Mouse (Mus musculus): Measurements from ENCODE around the gene Bsg. TPM values are rescaled to one million over a fixed set of nuclear protein-coding genes. Genes with fewer than 3 reads are reported as not detected.

The Bsg gene
- polyA plus RNA-seq, 1 experiment from 2014 or later, result 691 TPM

DNA sequence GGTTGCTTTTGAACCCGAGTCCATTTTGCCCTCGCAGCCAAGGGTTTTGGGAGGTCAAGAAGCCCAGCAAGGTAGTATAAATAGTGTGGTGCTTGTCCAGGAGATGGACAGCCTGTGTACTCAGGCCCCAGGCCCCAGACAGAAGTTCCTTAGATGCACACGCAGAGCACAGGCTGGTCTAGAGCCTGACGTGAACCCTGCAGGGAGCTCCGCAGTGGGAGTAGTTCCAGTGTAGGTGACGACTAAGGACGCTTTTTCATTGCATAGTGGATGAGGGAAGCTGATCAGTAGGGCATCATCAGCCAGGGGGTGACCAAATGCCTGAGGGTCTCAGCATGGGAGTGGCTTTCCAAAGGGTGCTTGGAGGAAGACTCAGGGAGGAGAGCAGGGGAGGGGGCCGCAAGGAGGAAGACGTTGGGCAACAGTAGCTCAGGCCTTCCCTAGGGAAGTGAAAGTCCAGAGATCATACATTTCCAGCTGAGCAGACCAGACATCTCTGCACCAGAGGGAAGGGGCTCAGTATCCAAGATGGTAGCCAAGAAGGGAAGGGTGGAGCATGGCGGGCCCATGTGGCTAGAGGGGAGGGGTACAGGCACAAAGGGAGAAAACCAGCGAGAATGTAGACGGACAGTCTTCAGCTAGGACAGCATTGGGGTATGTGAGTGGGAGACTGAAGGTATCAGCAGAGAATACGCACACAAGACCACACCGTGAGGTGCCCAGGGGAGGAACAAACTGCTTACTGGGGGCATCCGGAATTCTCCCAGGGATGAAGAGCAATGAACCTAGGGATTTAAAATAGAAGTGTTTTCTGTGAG lies 34.0 kb upstream of the Bsg start:
- WGBS, result 35% methylated on average over 15 of the region's 15 CpGs
- no peaks in the 10 kb centered on the region for H3K27me3 ChIP-seq
- H3K4me2 ChIP-seq (replicated peaks), result peak overlapping the region; percentile 91
- H3K9me3 ChIP-seq, result no peaks in the 10 kb centered on the region
- H3K36me3 ChIP-seq, result 0 out of 2 replicates have a peak, but pooled peaks cover 7% of the 10 kb centered on the region
- peak overlapping the region; percentile 94 for H3K27ac ChIP-seq
- H3K9ac ChIP-seq, result peak overlapping the region; percentile 78
- H3K4me1 ChIP-seq, result peaks cover 13% of the 10 kb centered on the region
- peak overlapping the region; percentile 85 for H3K4me3 ChIP-seq
- peak; percentile 6; the same call in 1 of the 2 replicates for ATAC-seq (ENCODE audit: insufficient number of reproducible peaks, insufficient read depth, low FRiP score, low TSS enrichment)

DNA sequence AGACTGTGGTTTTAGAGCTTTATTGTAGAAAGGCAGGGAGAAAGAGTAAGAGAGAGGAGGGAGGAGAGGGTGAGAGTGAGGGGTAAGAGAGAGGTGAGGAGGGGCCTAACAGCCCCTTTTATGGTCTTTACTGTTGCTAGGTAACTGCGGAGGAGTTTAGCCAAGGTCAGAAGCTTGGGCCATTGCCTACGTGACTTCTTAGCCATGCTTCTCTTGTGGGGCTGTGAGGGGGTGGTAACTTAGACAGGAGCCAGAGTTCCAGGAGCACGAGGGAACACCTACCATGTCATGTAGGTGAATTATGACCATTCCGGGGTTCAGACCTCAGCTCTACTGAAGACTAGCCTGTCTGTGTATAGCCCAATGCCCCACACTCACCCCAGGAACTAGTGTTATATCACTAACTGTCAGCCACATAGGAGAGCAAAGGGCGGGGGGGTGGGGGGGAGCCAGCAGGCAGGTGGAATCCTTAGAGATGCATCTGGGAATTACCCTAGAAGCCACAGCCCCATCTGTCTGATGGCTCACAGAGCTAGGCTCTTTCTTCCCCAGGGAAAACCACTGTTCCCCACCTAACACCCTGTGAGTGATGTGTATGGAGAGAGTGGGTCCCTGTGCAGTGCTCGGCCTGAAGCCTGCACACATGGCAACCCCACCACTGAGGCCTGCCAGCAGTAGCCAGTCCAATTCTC lies 32.7 kb upstream of the Bsg start:
- H3K27ac ChIP-seq, result no peak overlapping the region

DNA sequence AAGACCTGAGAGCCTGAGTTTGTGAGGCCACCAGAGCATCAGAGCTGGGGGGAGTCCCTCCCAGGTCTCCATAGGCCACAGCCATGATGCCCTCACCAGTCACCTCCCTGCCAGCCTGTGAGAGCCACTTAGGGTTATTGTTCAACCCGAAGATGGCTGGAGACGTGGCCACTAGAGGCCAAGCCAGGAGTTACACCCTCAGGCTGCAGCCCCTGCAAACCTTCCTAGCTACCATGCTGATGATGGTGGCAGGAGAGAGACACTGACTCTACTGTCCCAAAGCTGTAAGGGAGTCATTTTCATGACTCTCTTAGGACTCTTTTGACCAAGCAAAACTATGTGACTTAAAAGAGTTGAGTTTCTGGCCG lies 32.2 kb upstream of the Bsg start:
- Histone ChIP-seq H3K9ac (no peak overlapping the region), H3K4me3 (no peak overlapping the region)

More for the DNA sequence above, 32.7 kb upstream of the Bsg start:
- peaks cover 13% of the 10 kb centered on the region for H3K4me1 ChIP-seq
- ATAC-seq (ENCODE audit: insufficient number of reproducible peaks, insufficient read depth, low FRiP score, low TSS enrichment), result no peak
- no peak overlapping the region for H3K9ac ChIP-seq
- no peak overlapping the region for H3K4me3 ChIP-seq
- no peak overlapping the region; the same call in 1 of the 2 replicates for H3K4me2 ChIP-seq (replicated peaks)
- H3K9me3 ChIP-seq, result no peaks in the 10 kb centered on the region
- H3K36me3 ChIP-seq, result peaks cover 15% of the 10 kb centered on the region
- no peaks in the 10 kb centered on the region for H3K27me3 ChIP-seq
- 80% methylated on average over 6 of the region's 6 CpGs for WGBS

DNA sequence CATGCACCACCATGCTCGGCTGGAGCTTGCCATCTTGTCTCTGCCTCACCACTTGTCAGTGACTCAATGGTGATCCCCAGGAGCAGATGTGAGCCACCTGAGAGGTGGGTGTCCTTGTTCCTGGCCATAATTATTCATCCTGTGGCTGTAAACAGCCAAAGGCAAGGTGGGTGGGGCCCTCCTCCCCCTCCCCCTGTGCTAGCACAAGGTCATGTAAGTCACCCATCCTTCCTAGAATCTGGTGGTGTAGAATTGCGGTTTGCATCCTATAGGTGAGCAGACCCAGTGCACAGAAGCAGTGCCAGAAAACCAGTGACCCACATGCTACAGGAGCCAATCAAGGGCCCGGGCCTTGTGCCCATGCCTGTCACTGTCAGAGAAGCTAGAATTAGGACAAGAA lies 31.2 kb upstream of the Bsg start:
- H3K9me3 ChIP-seq, result no peaks in the 10 kb centered on the region
- 90% methylated on average over 3 of the region's 3 CpGs for WGBS
- no peaks in the 10 kb centered on the region for H3K27me3 ChIP-seq
- ATAC-seq (ENCODE audit: insufficient number of reproducible peaks, insufficient read depth, low FRiP score, low TSS enrichment), result no peak
- no peak overlapping the region for H3K4me3 ChIP-seq
- no peak overlapping the region for H3K27ac ChIP-seq
- no peak overlapping the region for H3K4me2 ChIP-seq (replicated peaks)
- H3K36me3 ChIP-seq, result peaks cover 15% of the 10 kb centered on the region
- H3K4me1 ChIP-seq, result peaks cover 13% of the 10 kb centered on the region
- H3K9ac ChIP-seq, result no peak overlapping the region

More for the DNA sequence above, 32.2 kb upstream of the Bsg start:
- WGBS, result 66% methylated on average over 3 of the region's 3 CpGs
- peaks cover 13% of the 10 kb centered on the region for H3K4me1 ChIP-seq
- peaks cover 15% of the 10 kb centered on the region for H3K36me3 ChIP-seq
- no peaks in the 10 kb centered on the region for H3K9me3 ChIP-seq
- no peak for ATAC-seq (ENCODE audit: insufficient number of reproducible peaks, insufficient read depth, low FRiP score, low TSS enrichment)
- no peak overlapping the region for H3K27ac ChIP-seq
- no peak overlapping the region; the same call in 1 of the 2 replicates for H3K4me2 ChIP-seq (replicated peaks)
- no peaks in the 10 kb centered on the region for H3K27me3 ChIP-seq

DNA sequence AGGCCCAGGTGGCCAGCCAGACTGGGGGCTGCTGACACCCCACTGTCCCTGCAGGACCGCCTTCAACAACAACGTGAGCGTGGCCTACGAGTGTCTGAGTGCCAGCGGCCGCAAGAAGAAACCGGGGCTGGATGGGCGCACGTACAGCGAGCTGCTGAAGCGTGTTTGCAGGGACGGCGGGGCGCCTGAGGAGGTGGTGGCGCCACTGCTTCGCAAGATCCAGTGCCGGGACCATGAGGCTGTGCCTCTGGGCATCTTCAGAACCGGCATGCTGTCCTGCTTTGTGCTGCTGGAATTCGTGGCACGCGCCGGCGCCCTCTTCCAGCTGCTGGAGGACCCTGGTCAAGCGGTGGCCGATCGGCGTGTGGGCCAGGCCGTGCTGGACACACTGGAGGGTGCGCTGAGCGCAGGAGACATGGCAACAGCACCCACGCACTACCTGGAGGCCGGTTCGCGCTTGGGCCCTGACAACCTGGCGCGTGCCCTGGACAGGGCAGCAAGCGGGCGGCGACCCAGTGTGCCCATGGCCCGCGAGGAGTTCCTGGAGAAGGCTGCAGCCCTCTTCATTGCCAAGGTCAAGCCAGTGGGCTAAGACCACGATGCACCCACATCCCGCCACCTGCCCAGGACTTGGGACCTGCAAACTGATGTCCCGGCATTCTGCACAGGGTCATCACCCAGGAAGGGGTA lies 28.8 kb upstream of the Bsg start:
- Histone ChIP-seq H3K9ac (no peak overlapping the region), H3K9me3 (no peaks in the 10 kb centered on the region), H3K4me2 (replicated peaks) (no peak overlapping the region), H3K27ac (no peak overlapping the region), H3K4me3 (no peak overlapping the region), H3K27me3 (no peaks in the 10 kb centered on the region), H3K36me3 (peaks cover 15% of the 10 kb centered on the region), H3K4me1 (peaks cover 8% of the 10 kb centered on the region)
- 52% methylated on average over 44 of the region's 44 CpGs for WGBS
- ATAC-seq (ENCODE audit: insufficient number of reproducible peaks, insufficient read depth, low FRiP score, low TSS enrichment), result no peak

DNA sequence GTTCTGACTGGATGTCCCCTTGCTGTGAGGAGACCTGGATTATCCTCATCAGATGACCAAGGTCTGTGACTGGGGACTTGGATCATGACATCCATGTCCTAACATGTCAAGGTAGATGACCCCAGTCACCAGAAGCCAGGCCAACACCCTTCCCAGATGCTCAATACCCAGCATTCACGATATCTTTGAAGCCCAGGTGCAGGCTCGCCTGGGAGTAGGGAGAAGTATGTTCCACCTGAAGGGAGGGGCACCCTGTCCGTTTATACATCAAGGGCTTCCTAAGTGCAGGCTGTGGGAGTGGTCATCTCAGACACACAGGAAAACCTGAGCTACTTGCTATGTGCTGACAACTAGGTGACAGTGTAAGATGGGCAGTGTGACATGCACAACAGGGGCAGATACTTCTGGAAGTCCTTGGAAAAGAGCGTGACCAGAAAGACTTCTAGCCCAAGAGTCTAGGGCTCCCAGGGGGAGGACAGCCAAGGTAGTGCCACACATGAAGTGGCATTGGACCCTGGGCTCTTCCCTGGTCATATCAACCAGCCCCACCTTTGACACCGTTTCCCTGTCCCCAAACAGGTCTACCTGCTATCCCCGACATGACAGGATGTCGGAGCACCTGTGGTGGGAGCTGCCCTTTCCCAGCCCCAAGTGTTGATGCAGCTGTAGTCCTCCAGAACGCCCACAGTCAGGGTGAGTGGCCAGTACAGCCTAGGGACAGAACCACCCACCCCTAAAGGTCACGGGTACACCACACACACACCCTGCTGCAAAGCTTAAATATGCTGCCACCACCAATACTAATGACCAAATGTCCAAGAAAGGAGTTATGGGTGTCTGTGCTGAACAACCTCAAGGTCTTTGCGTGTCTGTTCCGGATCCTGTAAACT lies 23.4 kb upstream of the Bsg start:
- peak; percentile 1; the same call in 1 of the 2 replicates for ATAC-seq (ENCODE audit: insufficient number of reproducible peaks, insufficient read depth, low FRiP score, low TSS enrichment)
- Histone ChIP-seq H3K4me1 (peaks cover 15% of the 10 kb centered on the region), H3K9me3 (no peaks in the 10 kb centered on the region), H3K36me3 (peaks cover 21% of the 10 kb centered on the region), H3K27ac (peak overlapping the region; percentile 80), H3K4me2 (replicated peaks) (peak overlapping the region; percentile 63), H3K27me3 (no peaks in the 10 kb centered on the region), H3K9ac (peak overlapping the region; percentile 36; the same call in 1 of the 2 replicates), H3K4me3 (peak overlapping the region; percentile 84)
- 41% methylated on average over 11 of the region's 11 CpGs for WGBS

DNA sequence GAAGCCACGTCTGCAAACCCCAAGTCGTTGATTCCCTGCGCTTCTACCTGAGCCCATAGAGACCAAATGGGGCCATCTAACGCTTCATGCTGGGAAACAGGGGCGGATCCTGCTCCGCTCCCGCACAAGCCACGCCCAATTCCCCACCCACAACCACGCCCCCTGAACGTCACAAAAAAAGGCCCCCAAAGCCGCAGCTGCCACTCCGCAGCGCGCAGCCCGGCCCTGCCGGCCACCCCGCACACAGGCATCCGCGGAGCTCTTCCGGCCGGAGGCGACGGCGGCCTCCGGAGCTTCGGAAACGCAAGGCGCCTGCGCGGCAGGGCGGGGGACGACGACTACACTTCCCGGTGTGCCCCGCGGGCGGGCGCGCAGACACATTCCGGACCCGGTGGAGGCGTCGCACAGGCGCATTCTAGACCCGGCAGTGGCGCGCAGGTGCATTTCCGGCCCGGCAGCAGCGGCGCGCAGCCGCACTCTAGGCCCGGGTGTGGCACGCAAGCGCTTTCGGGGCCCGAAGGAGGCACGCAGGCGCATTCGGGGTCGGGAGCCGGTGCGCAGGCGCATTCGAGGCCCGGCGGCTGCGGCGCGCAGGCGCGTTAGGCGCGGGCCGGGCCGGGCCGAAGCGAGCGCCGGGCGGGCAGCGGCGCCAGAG lies 22.6 kb upstream of the Bsg start, which contains the start of gene Cdc34:
Cdc34 (plus strand) TSS at position 605 of the 655 bp plus-strand sequence.
- under 1% methylated on average over 66 of the region's 84 CpGs for WGBS
- peak; percentile 92 for ATAC-seq (ENCODE audit: insufficient number of reproducible peaks, insufficient read depth, low FRiP score, low TSS enrichment)
- Histone ChIP-seq H3K27ac (peak within 1 kb of the TSS; percentile 80), H3K9me3 (no peaks in the 10 kb centered on the region), H3K9ac (peak within 1 kb of the TSS; percentile 87), H3K4me1 (peaks cover 15% of the 10 kb centered on the region), H3K4me3 (peak within 1 kb of the TSS; percentile 84), H3K27me3 (no peaks in the 10 kb centered on the region), H3K36me3 (peaks cover 27% of the 10 kb centered on the region), H3K4me2 (replicated peaks) (peak within 1 kb of the TSS; percentile 98)

DNA sequence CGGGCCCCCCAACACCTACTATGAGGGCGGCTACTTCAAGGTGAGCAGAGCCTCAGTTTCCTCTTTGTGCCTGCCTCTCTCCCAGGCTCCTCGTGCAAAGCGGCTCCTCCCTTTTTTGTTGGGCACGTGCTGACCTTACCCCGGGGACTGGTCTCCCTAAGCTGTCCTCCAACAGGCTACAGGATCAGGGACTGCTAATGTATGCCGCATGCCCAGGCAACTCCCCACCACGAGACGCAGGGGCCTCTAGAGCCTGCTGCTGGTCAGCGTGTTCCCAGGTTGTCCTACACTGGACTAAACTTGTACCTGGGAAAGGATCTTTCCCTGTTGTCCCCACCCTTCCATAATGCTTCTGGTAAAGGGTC lies 21.8 kb upstream of the Bsg start:
- H3K9ac ChIP-seq, result peak overlapping the region; percentile 87
- H3K36me3 ChIP-seq, result peaks cover 35% of the 10 kb centered on the region
- peak overlapping the region; percentile 84 for H3K4me3 ChIP-seq
- no peaks in the 10 kb centered on the region for H3K27me3 ChIP-seq
- WGBS, result under 1% methylated on average over 10 of the region's 10 CpGs
- H3K4me1 ChIP-seq, result peaks cover 15% of the 10 kb centered on the region
- 0 out of 2 replicates have a peak, but pooled peaks have one; percentile 1 for ATAC-seq (ENCODE audit: insufficient number of reproducible peaks, insufficient read depth, low FRiP score, low TSS enrichment)
- H3K27ac ChIP-seq, result peak overlapping the region; percentile 74; the same call in 1 of the 2 replicates
- no peaks in the 10 kb centered on the region for H3K9me3 ChIP-seq
- H3K4me2 ChIP-seq (replicated peaks), result peak overlapping the region; percentile 98

DNA sequence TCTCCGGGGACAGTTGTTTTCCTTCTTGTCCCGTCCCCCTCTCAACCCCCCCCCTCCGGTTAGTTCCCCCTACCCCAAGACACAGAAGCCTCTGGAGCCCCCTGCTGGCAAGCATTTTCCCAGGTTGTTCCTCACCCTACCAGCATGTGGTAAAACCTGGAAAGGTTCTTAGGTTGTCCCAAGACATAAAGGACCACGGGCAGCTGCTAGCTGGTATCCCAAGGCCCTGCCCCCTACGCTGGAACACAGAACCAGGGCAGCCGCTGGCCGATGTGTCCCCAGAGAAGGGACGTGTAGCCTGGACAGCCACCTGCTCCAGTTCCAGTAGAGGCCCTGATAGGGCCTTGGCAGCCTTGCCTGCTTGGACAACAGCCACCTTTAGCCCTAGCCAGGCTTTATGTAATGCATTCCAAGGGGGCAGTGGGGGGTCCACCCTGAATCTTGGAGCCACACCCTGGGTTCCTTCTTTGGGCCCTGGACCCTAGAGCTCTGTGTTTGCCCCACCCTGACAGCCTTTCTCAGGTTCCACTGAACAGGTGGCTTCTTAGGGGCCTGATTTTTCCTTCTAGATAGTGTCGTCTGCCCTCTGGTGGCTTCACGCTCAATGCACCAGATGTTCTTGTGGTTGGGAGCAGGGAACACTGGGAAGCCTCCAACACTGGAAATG lies 21.2 kb upstream of the Bsg start:
- H3K9me3 ChIP-seq, result no peaks in the 10 kb centered on the region
- H3K27me3 ChIP-seq, result no peaks in the 10 kb centered on the region
- ATAC-seq (ENCODE audit: insufficient number of reproducible peaks, insufficient read depth, low FRiP score, low TSS enrichment), result no peak
- WGBS, result 4% methylated on average over 10 of the region's 10 CpGs
- H3K4me3 ChIP-seq, result peak overlapping the region; percentile 84
- H3K4me1 ChIP-seq, result peaks cover 15% of the 10 kb centered on the region
- peak overlapping the region; percentile 87 for H3K9ac ChIP-seq
- H3K27ac ChIP-seq, result 0 out of 2 replicates have a peak overlapping the region, but pooled peaks have one; percentile 74
- H3K36me3 ChIP-seq, result peaks cover 40% of the 10 kb centered on the region
- peak overlapping the region; percentile 98 for H3K4me2 ChIP-seq (replicated peaks)

Data from embryonic facial prominence, embryonic 12.5 days (tissue).